Comparison of ENCODE assay signal across 9 mouse cellular contexts in the genomic region with DNA sequence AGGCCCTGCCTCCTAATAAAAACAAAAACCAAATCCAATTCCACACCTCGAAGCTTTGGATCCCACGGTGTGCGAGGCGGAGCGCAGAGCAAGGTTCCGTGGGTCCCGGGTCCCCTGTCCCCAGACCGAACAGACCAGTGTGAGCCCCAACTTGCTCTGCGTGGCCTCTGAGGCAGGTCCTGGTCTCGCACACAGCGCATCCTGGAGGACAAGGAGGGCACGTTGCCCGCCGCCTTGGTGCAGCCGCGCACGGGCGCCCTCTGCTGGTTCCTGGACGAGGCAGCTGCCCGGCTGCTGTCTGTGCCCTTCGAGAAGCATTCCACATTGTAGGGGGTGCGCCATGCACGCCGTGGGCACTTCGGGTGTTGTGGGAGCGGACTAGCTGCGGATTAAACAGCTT. TPM values are rescaled to one million over a fixed set of nuclear protein-coding genes. Genes with fewer than 3 reads are reported as not detected.
DNase-seq lines count a peak whose midpoint lies in the region; ATAC-seq and TF ChIP-seq lines count a peak whose summit lies in the region.
"Had no signal": no experiment of that assay in that cellular context is flagged by ENCODE, and none has a peak within 500 bp of the region (broad histone marks: within the 10 kb centered on the region; RNA-seq: fewer than 3 reads in every experiment).

No protein-coding gene starts in this region.

- peaks cover 27% of the 10 kb centered on the region for H3K4me1 ChIP-seq in hindbrain, embryonic 16.5 days (ENCODE audit: control insufficient read depth, insufficient read depth, low read depth, low read length)

- whole genome bisulfite sequencing in hindbrain, embryonic 16.5 days: 6% methylated on average over 27 of the region's 27 CpGs

- in situ Hi-C loops in Patski (cut with MboI; ENCODE audit: low pct_unique_long_range_greater_than_20kb): no loop called here

- H3K9ac ChIP-seq in hindbrain, embryonic 16.5 days (ENCODE audit: low read depth, low read length): peak overlapping the region; percentile 36; the same call in 1 of the 2 replicates

- no peaks in the 10 kb centered on the region for H3K27me3 ChIP-seq in Patski
- H3K27me3 ChIP-seq in hindbrain, embryonic 16.5 days (replicated peaks; ENCODE audit: control insufficient read depth, insufficient read depth, low read length): peaks cover 6% of the 10 kb centered on the region; the same call in 1 of the 2 replicates

- no peak for TF ChIP-seq CTCF in Patski (IDR thresholded peaks at IDR 0.05)

- peak overlapping the region; percentile 36 for H3K4me2 ChIP-seq in hindbrain, embryonic 16.5 days (ENCODE audit: low read length)

- no peak overlapping the region for H3K4me3 ChIP-seq in hindbrain, embryonic 16.5 days (ENCODE audit: low read length)

- no peak for DNase-seq in Patski (ENCODE audit: low read depth, low spot score)
- peak; percentile 97 to 98 for DNase-seq in cerebellum, postnatal 14 days
- DNase-seq in frontal cortex, postnatal 25 days (ENCODE audit: low spot score in 2 of 2): peak; percentile 82 to 86
- DNase-seq in left cerebral cortex, adult 18-20 months (ENCODE audit: low spot score in 2 of 2): peak; percentile 90 to 92
- DNase-seq in retina, postnatal 7 days (ENCODE audit: low read depth, low spot score): peak; percentile 79
- peak; percentile 99 for DNase-seq in thymus, postnatal 4 days

- peak; percentile 45 for ATAC-seq in Patski
- peak; percentile 2; the same call in 1 of the 2 replicates for ATAC-seq in hindbrain, embryonic 16.5 days
- peak; percentile 72 for ATAC-seq in megakaryocyte, adult 5-6 weeks (ENCODE audit: poor library complexity, severe bottlenecking)

- peaks cover 3% of the 10 kb centered on the region; the same call in 1 of the 2 replicates for H3K36me3 ChIP-seq in hindbrain, embryonic 16.5 days (ENCODE audit: control insufficient read depth, insufficient read depth, low read length)

- no peak overlapping the region for H3K27ac ChIP-seq in hindbrain, embryonic 16.5 days (ENCODE audit: low read depth, low read length)
- H3K27ac ChIP-seq: macrophage had no signal

- CTCF ChIA-PET in Patski (lab: Charles Lee): interaction anchor here (0.7 to 2.7 kb wide), 13 partner anchors 9 to 68 kb away, joined by 3 to 11 read pairs (median 5); partner anchors contain the start of genes Colgalt1, Slc27a1 and Tmem221

- no peaks in the 10 kb centered on the region for H3K9me3 ChIP-seq in hindbrain, embryonic 16.5 days (ENCODE audit: control insufficient read depth, low read length)

- POLR2A ChIA-PET in Patski (lab: Charles Lee): interaction anchor here (0.7 to 3.4 kb wide), 3 partner anchors 27 to 33 kb away, joined by 3 to 15 read pairs (median 12); partner anchors contain the start of gene Slc27a1

RNA-seq across cellular contexts. Expression of gene Fam129c, which starts 1.6 kb away (rescaled TPM):
- 10.8 TPM for polyA plus RNA-seq in Patski (2021)
- polyA plus RNA-seq in hindbrain, embryonic 16.5 days (2015; fragmentation: Nextera tagmentation; extraction: Ambion mirVana): 6.4 and 7.8 TPM in 2 replicates
- total RNA-seq in left cerebral cortex, adult 18-20 months (2021): 1 to 10 TPM; 1.9 to 4.8 TPM
- total RNA-seq in megakaryocyte, adult 5-6 weeks (2015): 4.6 and 4.8 TPM in 2 replicates
- total RNA-seq in megakaryocyte, adult 5-6 weeks (2017): 3.6 and 8.6 TPM in 2 replicates

RNA-seq across cellular contexts. Expression of gene Pgls, which starts 3.9 kb away (rescaled TPM):
- polyA plus RNA-seq in Patski (2021): 127 TPM
- polyA plus RNA-seq in hindbrain, embryonic 16.5 days (2015; fragmentation: Nextera tagmentation; extraction: Ambion mirVana): 220 and 237 TPM in 2 replicates
- total RNA-seq in left cerebral cortex, adult 18-20 months (2021): 10 to 100 TPM; 31.1 to 31.3 TPM
- 65.1 and 73.6 TPM in 2 replicates for total RNA-seq in megakaryocyte, adult 5-6 weeks (2015)
- 50.5 and 78.3 TPM in 2 replicates for total RNA-seq in megakaryocyte, adult 5-6 weeks (2017)

RNA-seq across cellular contexts. Expression of gene Colgalt1, which starts 14.9 kb away (rescaled TPM):
- 117 TPM for polyA plus RNA-seq in Patski (2021)
- polyA plus RNA-seq in hindbrain, embryonic 16.5 days (2015; fragmentation: Nextera tagmentation; extraction: Ambion mirVana): 62.1 and 74.1 TPM in 2 replicates
- 10 to 100 TPM; 46.9 to 49.8 TPM for total RNA-seq in left cerebral cortex, adult 18-20 months (2021)
- 46.8 and 51.2 TPM in 2 replicates for total RNA-seq in megakaryocyte, adult 5-6 weeks (2015)
- 54.8 and 56.8 TPM in 2 replicates for total RNA-seq in megakaryocyte, adult 5-6 weeks (2017)

RNA-seq across cellular contexts. Expression of gene Slc27a1, which starts 27.2 kb away (rescaled TPM):
- 40.9 TPM for polyA plus RNA-seq in Patski (2021)
- 102 and 107 TPM in 2 replicates for polyA plus RNA-seq in hindbrain, embryonic 16.5 days (2015; fragmentation: Nextera tagmentation; extraction: Ambion mirVana)
- total RNA-seq in left cerebral cortex, adult 18-20 months (2021): 100 to 1,000 TPM in 1 of 2 experiments, 10 to 100 TPM in 1; 86.2 to 100 TPM
- total RNA-seq in megakaryocyte, adult 5-6 weeks (2015): 1.5 and 2.0 TPM in 2 replicates
- total RNA-seq in megakaryocyte, adult 5-6 weeks (2017): 2.8 and 3.9 TPM in 2 replicates

RNA-seq across cellular contexts. Expression of gene Nxnl1, which starts 29.5 kb away (rescaled TPM):
- polyA plus RNA-seq in Patski (2021): 0.85 TPM
- polyA plus RNA-seq in hindbrain, embryonic 16.5 days (2015; fragmentation: Nextera tagmentation; extraction: Ambion mirVana): not detected in 2 replicates
- total RNA-seq in left cerebral cortex, adult 18-20 months (2021): under 1 TPM in 1 of 2 experiments, not detected in 1; 0.26 TPM
- not detected in 2 replicates for total RNA-seq in megakaryocyte, adult 5-6 weeks (2015)
- total RNA-seq in megakaryocyte, adult 5-6 weeks (2017): 0.11 TPM in 1 of 2 replicates, not detected in the other
- polyA plus RNA-seq: macrophage had no signal

Comparison
In these comparisons a context has a peak if more than half of its experiments do, and no peak if none do; other contexts are left out.
1. ATAC-seq: peak in every context shown above with its lines; median percentile 72 in megakaryocyte, adult 5-6 weeks; 45 in Patski; 2 in hindbrain, embryonic 16.5 days.